Mouse (Mus musculus) adrenal gland, adult 2 months (tissue): ENCODE measurements around the gene Eif4b. TPM values are rescaled to one million over a fixed set of nuclear protein-coding genes. Genes with fewer than 3 reads are reported as not detected.
A peak's percentile ranks its signal among the peaks of the same experiment; 100 is the strongest.

ENCODE experiments used
- DNase-seq: peaks from one replicate; pipeline ENCODE4 v3.0.0; 2021
- polyA plus RNA-seq: library from polyadenylated mRNA; depleted of rRNA; stranded (reverse); fragments of >200 nt; gene quantifications from 2 replicates; pipeline ENCODE4 v1.2.3, GENCODE M21; 2012
- total RNA-seq, 2 experiments: library from RNA; stranded (reverse); gene quantifications; 2 replicates each; pipeline ENCODE4 v1.2.3; 2021

Gene Eif4b
- total and polyA plus RNA-seq, 3 experiments = 43.7 to 238 (median 230) TPM

DNA sequence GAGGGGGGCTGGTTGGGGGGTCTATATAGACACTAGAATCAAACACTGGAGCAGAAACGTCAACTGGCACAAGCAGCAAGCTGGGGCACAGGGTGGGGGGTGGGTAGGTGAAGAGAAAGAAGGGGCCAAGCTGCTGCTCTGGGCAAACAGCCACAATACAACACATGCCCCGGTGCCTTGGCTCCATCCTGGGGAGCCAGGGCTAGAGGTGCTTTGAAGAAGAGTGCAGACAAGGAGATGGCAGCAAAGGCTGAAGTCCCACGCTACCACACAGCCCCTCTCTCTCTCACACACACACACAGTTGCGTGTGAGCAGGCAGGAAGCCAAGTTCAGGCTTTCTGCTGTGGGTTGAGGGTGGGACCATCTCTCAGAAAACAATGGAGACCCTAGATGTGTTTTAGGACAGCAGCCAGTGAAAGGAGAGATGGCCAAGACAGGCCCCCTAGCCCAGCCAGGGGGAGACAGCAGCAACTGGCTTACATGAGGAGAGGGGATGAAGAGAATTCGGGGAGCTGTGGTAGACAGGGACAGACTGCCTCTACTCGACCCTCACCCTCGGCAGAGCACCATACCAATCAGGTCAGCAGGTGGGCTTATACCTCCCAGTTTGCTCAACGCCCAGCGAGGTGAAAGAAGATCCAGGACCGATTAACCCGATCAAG lies 43.3 kb downstream of the Eif4b start:
- DNase-seq = no peak

DNA sequence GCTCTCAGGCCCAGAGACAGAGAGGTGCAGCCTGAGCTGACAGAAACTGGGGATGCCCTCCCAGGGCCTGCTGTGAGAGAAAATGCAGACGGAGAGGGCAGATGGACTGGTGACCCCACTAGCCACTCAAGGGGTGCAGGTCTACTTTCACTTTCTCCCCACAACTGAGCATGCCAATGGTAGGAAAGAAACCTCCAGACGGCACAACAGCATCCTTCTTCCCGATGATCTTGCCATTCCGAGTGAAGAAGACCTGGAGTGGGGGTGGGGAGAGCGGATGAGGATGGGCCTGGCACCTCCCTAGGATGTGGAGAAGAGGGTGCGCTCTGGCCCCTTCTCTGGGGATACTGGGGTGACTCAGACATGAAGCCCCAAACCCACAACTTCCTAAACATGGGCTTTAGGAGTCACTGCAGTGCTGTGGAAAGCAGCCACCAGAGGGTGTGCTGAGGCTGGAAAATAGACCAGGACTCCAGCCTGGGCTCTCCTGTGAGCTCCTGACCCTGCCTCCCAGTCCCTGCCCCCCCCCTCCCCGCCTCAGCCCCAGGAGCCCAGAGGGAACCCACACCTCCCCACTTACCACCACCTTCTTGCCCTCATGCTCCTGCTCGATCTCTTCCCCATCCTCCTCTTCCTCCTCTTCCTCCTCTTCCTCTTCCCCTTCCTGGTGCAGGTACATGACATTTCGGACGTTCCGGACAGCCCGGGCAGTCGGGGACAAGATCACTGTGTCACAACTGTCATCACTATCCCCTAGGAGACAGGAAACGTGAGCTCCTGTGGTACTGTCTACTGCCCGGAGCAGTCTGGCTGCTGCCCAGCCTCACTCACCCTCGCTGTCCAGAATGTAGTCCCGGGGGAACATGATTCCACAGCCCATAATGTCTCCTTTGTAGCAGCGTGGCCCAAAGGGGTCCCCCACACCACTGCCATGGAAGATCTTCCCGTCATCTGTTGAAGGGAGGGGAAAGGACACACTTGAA lies 44.2 kb downstream of the Eif4b start:
- peak; percentile 39 for DNase-seq

DNA sequence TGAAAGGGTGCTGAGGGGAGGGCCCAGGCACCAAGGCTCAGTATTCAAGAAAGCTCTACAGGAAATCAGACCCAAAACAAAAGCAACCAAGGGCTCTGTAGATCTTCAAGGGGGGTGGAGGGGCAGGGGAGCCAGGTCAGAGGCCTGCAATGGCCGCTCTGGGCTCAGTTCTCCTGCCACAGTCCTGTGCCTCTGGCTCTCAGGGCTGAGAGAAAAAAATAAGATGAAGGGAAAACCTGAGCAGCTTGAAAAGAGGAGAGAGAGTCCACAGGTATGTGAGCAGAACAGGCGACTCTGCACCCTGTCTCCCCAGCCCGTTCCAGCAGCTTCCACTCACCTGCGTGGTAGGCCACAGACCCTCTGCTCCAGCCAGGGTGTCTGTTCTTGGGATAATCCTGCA lies 45.0 kb downstream of the Eif4b start:
- no peak for DNase-seq

DNA sequence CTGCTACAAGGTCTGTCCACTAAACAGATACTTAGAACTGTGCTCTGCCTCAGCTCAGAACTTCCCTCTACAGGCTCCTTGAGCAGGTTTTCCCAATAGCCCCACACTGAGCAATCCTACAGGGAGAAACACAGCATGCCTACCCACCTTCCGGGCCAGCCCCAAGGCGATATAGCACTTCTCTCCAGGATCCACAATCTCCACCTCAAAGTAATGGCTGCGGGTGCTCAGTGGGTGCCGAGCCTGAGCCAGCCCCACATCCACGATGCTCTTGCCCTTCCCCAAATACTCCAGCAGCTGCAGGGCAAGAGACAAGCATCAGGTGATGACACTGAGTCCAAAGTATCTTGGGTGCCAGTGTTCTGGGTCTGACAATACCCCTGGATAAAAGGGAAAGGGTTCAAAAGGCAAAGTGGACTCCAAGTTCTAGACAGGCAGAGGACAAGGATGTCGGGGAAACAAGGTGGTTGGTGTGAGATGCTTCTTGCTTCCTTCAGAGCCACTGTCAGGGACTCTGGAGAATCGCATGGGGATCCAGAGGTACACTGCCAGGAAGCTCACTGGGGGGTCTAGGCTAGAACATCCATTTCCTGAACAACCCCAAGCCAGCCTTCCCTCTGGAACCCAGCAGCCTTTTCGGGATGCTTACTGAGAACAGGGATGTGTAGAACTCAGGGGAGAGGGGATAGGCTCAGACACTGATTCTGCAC lies 45.7 kb downstream of the Eif4b start:
- DNase-seq = no peak

DNA sequence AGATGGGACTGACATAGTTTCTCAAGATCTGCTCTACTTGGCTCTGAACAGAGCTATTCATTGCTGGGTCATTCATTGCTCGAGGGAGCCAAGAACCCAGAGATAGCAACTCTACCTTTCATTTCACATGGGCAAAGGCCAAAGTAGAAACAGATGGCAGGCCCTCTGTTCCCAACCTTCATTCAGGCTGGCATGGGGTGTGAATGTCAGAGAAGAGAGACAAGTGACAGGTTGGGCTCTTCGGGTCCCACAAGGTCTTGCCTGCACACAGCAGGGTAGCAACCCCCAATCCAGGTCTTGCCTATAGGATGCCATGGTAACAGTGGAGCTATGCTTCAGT lies 46.2 kb downstream of the Eif4b start:
- DNase-seq = no peak

DNA sequence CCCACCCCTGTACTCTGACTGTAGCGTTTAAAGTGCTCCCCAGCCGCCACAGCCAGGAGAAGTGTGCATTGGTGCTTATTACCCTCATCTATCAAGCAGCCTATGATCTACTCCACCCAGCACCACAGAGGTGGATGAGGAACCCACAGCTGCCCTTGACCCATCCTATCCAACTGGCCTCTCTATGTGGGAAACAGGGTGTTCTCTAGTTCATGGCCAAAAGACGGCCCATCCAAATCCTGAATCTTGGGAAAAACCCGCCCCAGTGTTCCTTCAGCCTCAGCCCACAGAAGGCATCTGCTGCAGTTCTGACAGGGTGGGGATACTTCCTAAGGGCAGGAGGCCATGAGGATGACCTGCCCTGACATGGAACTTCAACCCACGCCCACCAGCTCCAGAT lies 47.0 kb downstream of the Eif4b start:
- peak; percentile 32 for DNase-seq

DNA sequence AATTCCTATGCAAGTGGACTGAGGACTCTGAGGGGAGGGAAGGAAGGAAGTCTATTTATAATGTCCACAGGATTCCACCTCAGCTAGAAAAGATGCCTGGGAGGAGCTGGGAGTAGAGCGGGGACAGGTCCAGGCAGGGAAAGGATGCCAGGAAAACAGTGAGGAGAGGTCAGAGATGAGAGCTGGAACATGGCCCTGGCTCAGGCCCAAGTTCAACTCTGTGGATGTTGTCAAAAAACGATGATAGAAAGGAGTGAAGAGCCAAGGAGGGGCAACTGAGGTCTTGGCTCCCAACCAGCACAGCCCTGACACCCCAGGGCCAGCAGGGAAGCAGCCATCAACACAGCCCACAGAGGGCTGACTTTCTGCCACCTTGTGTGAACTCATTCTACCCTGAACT lies 52.7 kb downstream of the Eif4b start:
- DNase-seq = peak; percentile 84

DNA sequence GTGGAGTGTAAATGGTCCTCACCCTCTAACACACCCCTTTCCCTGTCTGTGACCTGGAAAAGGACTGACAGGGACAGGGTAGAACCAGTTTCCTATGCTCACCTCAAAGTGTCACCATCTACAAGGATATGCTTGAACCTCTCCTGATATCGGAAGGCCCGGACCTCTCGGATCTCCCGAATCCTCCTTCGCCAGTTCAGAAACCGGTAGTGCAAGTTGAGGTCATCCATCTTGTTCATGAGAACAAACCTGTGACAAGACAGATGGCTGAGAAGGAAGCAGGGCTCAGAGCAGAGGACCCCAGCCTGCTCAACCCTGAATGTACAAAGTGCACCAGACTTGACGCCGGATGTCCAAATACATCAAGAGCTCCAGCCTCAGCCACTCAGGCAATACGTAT lies 59.7 kb downstream of the Eif4b start:
- no peak for DNase-seq

DNA sequence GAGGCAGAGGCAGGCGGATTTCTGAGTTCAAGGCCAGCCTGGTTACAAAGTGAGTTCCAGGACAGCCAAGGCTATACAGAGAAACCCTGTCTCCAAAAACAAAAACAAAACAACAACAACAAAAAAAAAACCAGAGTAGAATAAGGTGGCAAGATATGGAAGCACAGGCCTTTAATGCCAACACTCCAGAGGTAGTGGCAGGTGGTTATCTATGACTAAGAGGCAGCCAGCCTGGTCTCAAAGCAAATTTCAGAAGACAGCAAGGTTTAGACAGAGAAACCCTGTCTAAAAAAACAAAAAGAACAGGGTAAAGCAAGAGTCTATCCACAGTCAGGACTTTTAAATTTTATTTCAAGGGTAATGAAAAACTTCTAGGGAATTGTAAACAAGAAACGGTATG lies 61.1 kb downstream of the Eif4b start:
- DNase-seq = no peak

DNA sequence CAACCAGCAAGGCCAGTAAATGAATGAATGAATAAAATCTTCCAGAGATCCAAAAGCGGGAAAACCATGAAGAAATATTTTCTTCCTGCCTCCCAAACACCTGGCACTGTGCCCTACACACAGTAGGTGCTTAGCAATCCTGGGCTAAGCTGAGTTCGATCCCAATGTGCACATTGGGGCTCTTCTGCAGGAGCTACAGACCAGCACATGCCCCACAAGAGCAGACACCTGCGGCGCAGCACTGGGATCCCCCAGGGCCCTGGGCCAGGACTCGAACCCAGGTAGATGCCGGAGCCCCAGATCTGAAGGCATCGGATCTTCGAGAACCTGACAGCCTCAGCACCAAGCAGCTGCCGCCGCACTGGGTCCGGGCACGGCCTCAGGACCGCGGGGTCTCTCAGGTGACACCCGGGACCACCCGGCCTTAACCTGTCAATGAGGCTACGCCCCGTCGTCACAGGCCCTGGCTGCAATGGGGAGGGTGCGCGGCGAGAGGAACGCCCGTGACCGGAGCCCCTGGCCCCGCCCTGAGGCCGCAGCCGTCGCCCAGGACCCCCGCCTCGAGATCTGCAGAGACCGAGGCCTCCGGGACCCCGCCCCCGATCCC lies 62.1 kb downstream of the Eif4b start:
- DNase-seq = no peak

DNA sequence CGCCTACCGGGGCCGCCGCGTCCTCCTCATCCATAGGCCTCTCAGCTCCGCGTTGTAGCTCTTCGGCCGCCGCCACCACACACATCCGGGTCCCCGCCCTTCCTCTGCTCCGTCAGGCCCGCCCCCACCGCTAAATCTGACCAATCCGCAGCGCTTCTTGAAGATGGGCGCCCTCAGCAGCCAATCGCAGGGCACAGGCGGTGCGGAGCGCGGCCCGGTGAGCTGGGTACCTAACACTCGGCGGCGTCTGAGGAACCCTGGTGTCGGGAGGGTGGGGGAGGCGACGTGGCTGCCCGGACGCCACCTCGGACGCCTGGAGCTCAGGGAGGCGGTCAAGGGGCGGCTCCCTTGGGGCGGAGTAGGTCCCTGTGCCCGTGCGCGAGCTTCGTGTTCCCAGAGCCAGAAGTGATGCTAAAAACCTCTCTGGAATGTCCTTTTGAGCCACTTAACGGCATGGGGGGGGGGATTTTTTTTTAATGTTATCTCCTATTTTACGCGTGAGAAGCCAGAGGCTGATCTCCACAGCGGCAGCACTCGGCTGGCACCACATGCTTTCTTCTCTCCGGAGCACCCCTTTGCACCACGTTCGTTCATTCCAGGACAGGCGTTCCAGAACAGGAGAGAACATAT lies 62.7 kb downstream of the Eif4b start, which contains the start of gene Spryd3:
Spryd3 (minus strand) TSS at position 106 of the 630 bp plus-strand sequence.
- peak; percentile 99 for DNase-seq

DNA sequence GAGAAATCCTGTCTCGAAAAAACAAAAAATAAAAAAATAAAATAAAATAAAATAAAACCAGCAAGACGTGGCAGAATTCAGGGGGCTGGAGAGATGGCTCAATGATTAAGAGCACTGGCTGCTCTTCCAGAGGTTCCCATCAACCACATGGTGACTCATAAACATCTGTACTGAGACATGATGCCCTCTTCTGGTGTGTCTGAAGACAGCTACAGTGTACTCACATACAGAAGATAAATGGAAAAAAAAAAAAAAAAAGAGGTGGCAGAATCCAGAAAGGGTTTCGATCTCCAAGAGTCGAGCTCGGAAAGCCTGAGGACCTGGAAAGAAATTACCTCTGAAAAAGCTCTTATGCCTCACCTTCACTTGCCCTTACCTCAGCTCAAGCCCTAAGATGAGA lies 67.5 kb downstream of the Eif4b start:
- DNase-seq = no peak

DNA sequence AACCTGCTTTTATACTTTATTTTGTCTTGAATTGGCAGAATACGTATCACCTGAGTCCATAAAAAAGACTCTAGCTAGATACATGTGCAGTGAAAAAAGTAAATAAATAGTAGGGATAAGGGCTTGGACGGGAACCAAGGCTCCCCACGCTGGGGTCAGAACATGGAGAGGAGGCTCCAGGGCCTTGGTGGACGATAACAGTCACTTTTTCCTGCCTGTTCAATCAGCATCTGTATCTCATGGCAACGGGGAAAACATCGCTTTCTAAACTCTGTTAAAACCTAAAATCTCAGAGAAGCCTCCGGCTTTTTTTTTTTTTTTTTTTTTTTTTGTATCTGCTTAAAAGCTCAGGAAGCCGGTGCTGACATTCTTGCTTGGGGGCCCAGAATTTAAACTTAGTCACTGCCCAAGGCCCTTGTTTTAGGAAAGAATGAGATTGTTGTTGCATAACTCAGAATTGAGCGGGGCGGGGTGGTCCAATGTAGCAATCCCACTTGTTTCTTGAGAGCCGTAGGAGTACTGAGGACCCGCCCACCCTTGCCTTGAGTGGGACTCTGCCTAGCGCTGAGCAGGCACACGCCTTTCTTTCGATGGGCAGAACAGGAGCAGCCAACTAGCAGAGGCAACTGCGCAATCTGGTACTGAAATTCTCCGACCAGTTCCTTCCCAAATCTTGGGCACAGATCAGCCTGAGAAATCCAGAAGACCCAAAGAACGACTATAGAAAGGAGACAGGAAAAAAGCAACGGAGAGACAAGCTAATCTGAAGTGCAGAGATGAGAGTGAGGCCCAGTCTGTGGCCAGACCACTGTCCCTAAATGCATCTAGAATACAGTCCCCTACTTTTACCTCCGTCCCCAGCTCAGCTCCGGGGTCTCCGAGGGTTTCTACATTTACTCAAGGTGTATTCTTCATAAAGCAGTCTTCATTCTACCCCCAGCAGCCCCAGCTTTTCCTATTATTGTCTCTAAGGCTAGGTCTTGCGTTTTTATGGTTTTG lies 69.6 kb downstream of the Eif4b start:
- no peak for DNase-seq

DNA sequence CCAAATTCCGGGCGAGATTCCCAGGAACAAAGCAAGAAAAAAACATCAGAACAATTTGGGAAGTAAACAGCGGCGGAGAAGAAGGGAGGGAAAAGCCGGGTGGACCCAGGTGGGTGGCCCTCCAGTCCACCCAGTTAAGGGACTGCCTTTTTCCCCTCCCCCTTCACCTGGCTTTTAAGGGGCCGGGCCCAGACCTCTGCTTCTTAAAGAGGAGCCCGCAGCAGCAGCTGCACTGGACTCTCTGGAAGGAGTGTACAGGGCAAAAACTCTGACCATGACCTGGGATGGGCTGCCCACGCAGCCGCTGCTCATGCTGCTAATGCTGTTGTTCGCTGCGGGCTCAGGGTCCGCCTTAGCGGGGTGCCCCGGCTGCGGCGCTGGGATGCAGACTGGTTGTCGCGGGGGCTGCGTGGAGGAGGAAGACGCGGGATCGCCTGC lies 70.7 kb downstream of the Eif4b start, which contains the start of gene Igfbp6:
Igfbp6 (plus strand) TSS at position 89 of the 438 bp plus-strand sequence.
- no peak for DNase-seq

DNA sequence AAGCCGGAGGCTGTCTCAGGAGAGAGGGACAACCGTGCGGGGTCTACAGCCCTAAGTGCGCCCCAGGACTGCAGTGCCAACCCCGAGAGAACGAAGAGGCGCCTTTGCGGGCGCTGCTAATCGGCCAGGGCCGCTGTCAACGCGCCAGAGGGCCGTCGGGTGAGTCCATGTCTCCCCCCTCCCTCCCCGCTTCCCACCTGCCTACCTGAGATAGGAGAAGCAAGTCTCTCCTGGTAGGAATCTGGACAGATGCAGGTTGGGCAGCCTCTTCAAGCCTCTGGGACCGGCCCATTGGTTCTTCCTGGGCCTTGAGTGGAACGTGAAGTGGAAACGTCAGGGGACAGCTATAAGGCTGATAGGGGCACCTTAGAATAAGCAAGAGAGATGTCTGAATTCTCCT lies 71.2 kb downstream of the Eif4b start:
- DNase-seq = no peak

DNA sequence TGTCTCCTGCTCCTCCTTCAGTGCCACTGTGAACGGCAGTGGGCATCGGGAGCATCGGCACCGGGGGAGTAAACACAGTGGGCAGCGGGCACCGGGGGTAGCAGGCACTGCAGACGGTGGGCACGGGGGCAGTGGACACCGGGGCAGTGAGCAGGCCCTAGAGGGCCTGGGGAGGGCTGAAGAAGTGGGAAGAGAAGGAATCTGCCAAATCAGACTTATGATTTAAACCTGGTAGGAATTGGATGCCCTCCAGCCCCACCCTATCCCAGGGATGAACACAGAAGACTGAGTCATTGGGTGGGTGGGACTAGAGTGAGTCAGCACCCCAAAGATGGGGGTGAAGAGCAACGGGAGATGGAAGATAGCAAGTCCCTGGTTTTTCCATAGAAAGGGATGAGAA lies 71.8 kb downstream of the Eif4b start:
- peak; percentile 90 for DNase-seq

DNA sequence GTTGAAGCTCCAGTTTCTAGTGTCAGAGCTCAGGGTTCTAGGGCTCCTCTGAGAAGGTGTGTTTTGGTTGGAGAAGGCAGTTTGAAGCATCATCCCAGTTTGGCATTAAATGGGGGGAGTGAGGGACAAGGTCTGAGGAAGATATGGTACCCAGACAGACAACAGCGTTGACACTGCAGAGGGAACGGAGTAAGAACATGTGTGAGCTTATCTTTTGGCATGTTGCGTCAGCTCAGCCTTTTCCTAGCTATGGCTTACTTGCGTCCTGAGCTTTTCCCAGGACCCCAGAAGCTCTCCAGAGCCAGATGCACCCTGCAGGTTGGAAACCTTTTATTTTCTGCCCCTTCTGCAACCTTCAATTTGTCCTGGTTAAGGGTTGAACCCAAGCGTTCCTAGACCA lies 72.5 kb downstream of the Eif4b start:
- DNase-seq = no peak
